Mouse (Mus musculus): Measurements from ENCODE around the gene Fam234b.

DNA sequence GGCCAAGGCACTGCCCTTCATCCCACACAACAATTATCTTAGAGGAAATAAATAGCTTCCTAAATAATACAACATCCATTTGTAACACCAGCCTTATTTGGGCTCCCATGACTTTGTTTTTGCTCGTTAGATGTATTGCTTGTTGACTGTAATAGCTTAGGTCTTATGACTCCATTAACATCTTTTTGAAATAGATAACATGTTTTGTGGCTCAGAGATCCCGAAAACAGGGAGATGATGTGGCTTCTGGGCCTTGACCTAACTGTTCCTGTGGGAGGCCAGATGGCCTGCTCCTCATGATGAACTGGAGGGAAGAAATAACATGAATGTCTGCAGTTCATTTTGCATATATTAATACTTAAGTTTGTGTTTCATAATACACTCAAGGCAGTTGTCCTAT is 74.0 kb downstream of the Fam234b start:
- TF ChIP-seq CTCF (IDR thresholded peaks at IDR 0.05; ENCODE audit: borderline replicate concordance, control insufficient read depth, extremely low read depth, insufficient read depth, low read length, poor library complexity) (no peak), POLR2A (IDR thresholded peaks at IDR 0.05; ENCODE audit: control insufficient read depth, extremely low read depth, insufficient read depth, low read length, poor library complexity) (no peak)

Measured in thymus, adult 2 months (tissue).